Mouse (Mus musculus) ES-Bruce4 (cell line): ENCODE data around the gene Olfr1417. TPM values are rescaled to one million over a fixed set of nuclear protein-coding genes. Genes with fewer than 3 reads are reported as not detected.
"Not testable (repeated sequence)": the region's sequence is repeated elsewhere in the genome, so short reads cannot be mapped to it uniquely, and the experiment has no call there.

ENCODE experiments used
- H3K27ac ChIP-seq: 2 replicates; pipeline ENCODE4 v1.5.1; 2012; ENCODE audit warnings: low read length, inconsistent platforms; ENCODE audit not compliant: insufficient read depth
- H3K27me3 ChIP-seq: 2 replicates; pipeline ENCODE4 v1.6.1; 2012; ENCODE audit warnings: mild to moderate bottlenecking, low read length, inconsistent platforms; ENCODE audit not compliant: control insufficient read depth, poor library complexity, insufficient read depth, severe bottlenecking
- H3K36me3 ChIP-seq: 2 replicates; pipeline ENCODE4 v1.6.1; 2012; ENCODE audit warnings: inconsistent platforms, mild to moderate bottlenecking, low read length, moderate library complexity; ENCODE audit not compliant: control insufficient read depth, poor library complexity, insufficient read depth, severe bottlenecking
- H3K4me1 ChIP-seq: one replicate; pipeline ENCODE4 v1.8.1; 2011; ENCODE audit warnings: low read length; ENCODE audit not compliant: control insufficient read depth, insufficient read depth
- H3K4me3 ChIP-seq: 2 replicates; pipeline ENCODE4 v1.5.1; 2011; ENCODE audit warnings: low read depth, mild to moderate bottlenecking, low read length
- H3K9ac ChIP-seq: 2 replicates; pipeline ENCODE4 v1.6.1; 2012; ENCODE audit warnings: low read depth, mild to moderate bottlenecking, inconsistent platforms; ENCODE audit not compliant: poor library complexity, severe bottlenecking
- H3K9me3 ChIP-seq: replicated peaks from 2 replicates; pipeline ENCODE4 v1.6.1; 2012; ENCODE audit warnings: mild to moderate bottlenecking, low read length, inconsistent platforms; ENCODE audit not compliant: control insufficient read depth, poor library complexity, insufficient read depth, severe bottlenecking
- CTCF ChIP-seq: IDR thresholded peaks from one replicate; pipeline ENCODE4 v1.8.1; 2011; ENCODE audit warnings: low read depth, low read length
- EP300 ChIP-seq: IDR thresholded peaks from 2 replicates; pipeline ENCODE4 v1.6.1; 2011; ENCODE audit warnings: low read depth, low read length; ENCODE audit not compliant: insufficient read depth
- POLR2A ChIP-seq: IDR thresholded peaks from one replicate; pipeline ENCODE4 v1.8.1; 2011; ENCODE audit warnings: low read length; ENCODE audit not compliant: insufficient read depth
- polyA plus RNA-seq: library from polyadenylated mRNA; stranded (reverse); fragments of >200 nt; gene quantifications from 2 replicates; pipeline ENCODE4 v1.2.4, GENCODE M21; 2011; ENCODE audit warnings: low read depth; ENCODE audit not compliant: missing spikeins, insufficient read depth, insufficient read length

Gene Olfr1417
- not detected in 2 replicates for polyA plus RNA-seq

GRCm38 (mm10) chr19:11839119-11839518, at the start of gene Olfr1417:
Olfr1417 (minus strand) TSS chr19:11839219.
- Histone ChIP-seq H3K4me3 (no peak within 1 kb of the TSS), H3K36me3 (no peaks in the 10 kb centered on the region), H3K27me3 (no peaks in the 10 kb centered on the region), H3K9me3 (0 out of 2 replicates have a peak, but pooled peaks cover 2% of the 10 kb centered on the region), H3K27ac (no peak within 1 kb of the TSS), H3K9ac (no peak within 1 kb of the TSS), H3K4me1 (no peaks in the 10 kb centered on the region)
- no peak for TF ChIP-seq CTCF
- TF ChIP-seq EP300: no peak

GRCm38 (mm10) chr19:11886265-11886664, 47.2 kb upstream of the Olfr1417 start, which contains the start of gene Olfr1420:
Olfr1420 (plus strand) TSS chr19:11886565.
- no peak within 1 kb of the TSS for H3K9ac ChIP-seq
- no peaks in the 10 kb centered on the region for H3K9me3 ChIP-seq
- no peaks in the 10 kb centered on the region for H3K4me1 ChIP-seq
- peaks cover 1% of the 10 kb centered on the region for H3K27me3 ChIP-seq
- H3K4me3 ChIP-seq: no peak within 1 kb of the TSS
- TF ChIP-seq EP300: no peak
- TF ChIP-seq POLR2A: no peak
- no peak for TF ChIP-seq CTCF
- no peaks in the 10 kb centered on the region for H3K36me3 ChIP-seq
- H3K27ac ChIP-seq: no peak within 1 kb of the TSS

GRCm38 (mm10) chr19:11878404-11878803, 39.4 kb upstream of the Olfr1417 start:
- H3K4me3 ChIP-seq: 0 out of 2 replicates have a peak overlapping the region, but pooled peaks have one; percentile 10
- H3K36me3 ChIP-seq, H3K9me3 ChIP-seq, H3K27ac ChIP-seq, H3K4me1 ChIP-seq, H3K27me3 ChIP-seq: not testable (repeated sequence)
- 0 out of 2 replicates have a peak overlapping the region, but pooled peaks have one; percentile 18 for H3K9ac ChIP-seq

GRCm38 (mm10) chr19:11875006-11875405, 36.0 kb upstream of the Olfr1417 start, which contains the start of gene Olfr1419:
Olfr1419 (minus strand) TSS chr19:11875106.
- H3K36me3 ChIP-seq: no peaks in the 10 kb centered on the region
- no peak within 1 kb of the TSS for H3K27ac ChIP-seq
- no peaks in the 10 kb centered on the region for H3K4me1 ChIP-seq
- no peaks in the 10 kb centered on the region for H3K9me3 ChIP-seq
- no peak within 1 kb of the TSS for H3K9ac ChIP-seq
- H3K4me3 ChIP-seq: no peak within 1 kb of the TSS
- H3K27me3 ChIP-seq: no peaks in the 10 kb centered on the region
- TF ChIP-seq EP300: no peak
- no peak for TF ChIP-seq POLR2A
- TF ChIP-seq CTCF: no peak

DNA sequence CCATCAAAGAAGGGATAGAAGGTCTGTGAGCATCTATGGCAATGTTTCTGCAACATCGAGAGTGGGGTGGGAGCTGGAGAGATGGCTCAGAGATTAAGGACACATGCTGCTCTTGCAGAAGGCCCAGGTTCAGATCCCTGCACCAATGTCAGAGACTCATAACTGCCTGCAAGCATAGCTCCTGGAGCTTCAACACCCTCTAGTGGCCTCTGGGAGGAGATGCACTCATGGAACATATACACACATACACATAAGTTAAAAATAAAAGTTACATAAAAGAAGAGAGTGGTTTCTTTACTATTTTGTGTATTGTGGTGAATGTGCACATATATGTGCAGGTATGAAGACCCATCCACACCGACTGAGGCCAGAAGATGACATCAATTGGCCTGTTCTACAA, 28.8 kb upstream of the Olfr1417 start:
- no peak overlapping the region for H3K27ac ChIP-seq
- H3K4me3 ChIP-seq: no peak overlapping the region
- TF ChIP-seq CTCF (peak; percentile 37), EP300 (no peak)
- no peaks in the 10 kb centered on the region for H3K4me1 ChIP-seq
- no peaks in the 10 kb centered on the region for H3K36me3 ChIP-seq
- no peak overlapping the region for H3K9ac ChIP-seq
- H3K27me3 ChIP-seq: no peaks in the 10 kb centered on the region
- no peaks in the 10 kb centered on the region; the same call in 1 of the 2 replicates for H3K9me3 ChIP-seq

- no peaks in the 10 kb centered on the region for H3K36me3 ChIP-seq
- no peak within 1 kb of the TSS for H3K9ac ChIP-seq
- H3K9me3 ChIP-seq: no peaks in the 10 kb centered on the region; the same call in 1 of the 2 replicates
- H3K27me3 ChIP-seq: no peaks in the 10 kb centered on the region
- H3K4me1 ChIP-seq: no peaks in the 10 kb centered on the region
- H3K27ac ChIP-seq: no peak within 1 kb of the TSS
- no peak within 1 kb of the TSS for H3K4me3 ChIP-seq
- TF ChIP-seq EP300 (no peak), CTCF (no peak), POLR2A (no peak)
Observed at GRCm38 (mm10) chr19:11860966-11861365, 21.9 kb upstream of the Olfr1417 start, which contains the start of gene Olfr1418. Olfr1418 (minus strand) TSS chr19:11861066.
